Mouse (Mus musculus): Measurements from ENCODE around the gene Itgb5. TPM values are rescaled to one million over a fixed set of nuclear protein-coding genes. Genes with fewer than 3 reads are reported as not detected.

Gene Itgb5
- polyA plus RNA-seq, 2 experiments = 108 to 117 TPM

DNA sequence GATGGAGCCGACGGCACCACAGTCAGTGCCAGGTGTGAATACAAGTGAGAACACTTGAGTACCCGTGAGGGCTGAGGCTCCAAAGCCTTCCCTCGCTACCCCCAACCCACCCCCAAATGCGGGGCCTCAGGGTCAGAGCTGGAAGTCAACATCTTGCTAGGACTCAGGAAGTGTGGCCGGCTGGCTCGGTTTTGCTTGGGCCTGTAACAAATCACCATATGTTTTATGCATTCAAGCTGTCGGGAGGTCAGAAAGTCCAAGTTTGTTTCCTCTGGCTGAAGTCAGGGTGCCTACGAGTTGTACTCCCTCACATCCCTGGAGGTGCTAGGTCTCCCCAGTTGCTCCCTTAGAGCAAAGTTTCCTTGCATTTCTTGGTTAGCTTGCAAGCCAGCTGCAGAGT, 110.2 kb downstream of the Itgb5 start:
- 34% methylated on average over 9 of the region's 9 CpGs for WGBS
- Histone ChIP-seq H3K4me3 (replicated peaks; ENCODE audit: low read length) (no peak overlapping the region), H3K27ac (replicated peaks; ENCODE audit: low read depth, low read length) (no peak overlapping the region), H3K9ac (ENCODE audit: low read depth, low read length, severe bottlenecking) (no peak overlapping the region), H3K9me3 (ENCODE audit: control insufficient read depth, low read length) (no peaks in the 10 kb centered on the region), H3K4me2 (replicated peaks; ENCODE audit: low read depth, low read length, severe bottlenecking) (no peak overlapping the region), H3K4me1 (ENCODE audit: control insufficient read depth, insufficient read depth, low read length) (peaks cover 37% of the 10 kb centered on the region), H3K36me3 (ENCODE audit: control insufficient read depth, insufficient read depth, low read length) (0 out of 2 replicates have a peak, but pooled peaks cover 4% of the 10 kb centered on the region), H3K27me3 (ENCODE audit: control insufficient read depth, insufficient read depth, low read length) (no peaks in the 10 kb centered on the region)
- no peak for DNase-seq (ENCODE audit: low spot score)
- TF ChIP-seq POLR2A (IDR thresholded peaks at IDR 0.05; ENCODE audit: borderline replicate concordance, extremely low read depth, insufficient read depth, insufficient read length) = no peak
- no peak for ATAC-seq (ENCODE audit: low FRiP score, low read depth)

DNA sequence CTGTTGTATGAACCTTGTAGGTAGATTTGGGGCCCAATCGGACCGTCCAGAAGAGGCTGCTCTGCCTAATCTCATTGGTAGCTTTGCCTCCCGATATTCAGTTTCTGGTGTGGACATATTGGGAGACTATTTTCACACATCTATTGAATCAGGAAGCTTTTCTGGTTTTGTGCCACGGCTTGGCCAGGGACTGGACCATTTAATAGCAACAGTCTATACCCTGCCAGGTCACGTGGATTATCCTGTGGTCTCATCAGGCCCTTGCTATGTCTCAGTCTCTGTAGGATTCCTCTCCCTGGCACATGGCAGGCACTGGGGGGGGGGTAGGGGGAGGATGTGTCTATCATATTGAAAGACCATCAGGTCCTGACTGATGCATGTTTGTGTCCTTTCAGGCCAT, 110.6 kb downstream of the Itgb5 start:
- Histone ChIP-seq H3K4me2 (replicated peaks; ENCODE audit: low read depth, low read length, severe bottlenecking) (no peak overlapping the region), H3K27ac (replicated peaks; ENCODE audit: low read depth, low read length) (no peak overlapping the region), H3K9me3 (ENCODE audit: control insufficient read depth, low read length) (no peaks in the 10 kb centered on the region), H3K36me3 (ENCODE audit: control insufficient read depth, insufficient read depth, low read length) (0 out of 2 replicates have a peak, but pooled peaks cover 4% of the 10 kb centered on the region), H3K4me3 (replicated peaks; ENCODE audit: low read length) (no peak overlapping the region), H3K9ac (ENCODE audit: low read depth, low read length, severe bottlenecking) (no peak overlapping the region), H3K27me3 (ENCODE audit: control insufficient read depth, insufficient read depth, low read length) (no peaks in the 10 kb centered on the region), H3K4me1 (ENCODE audit: control insufficient read depth, insufficient read depth, low read length) (peaks cover 33% of the 10 kb centered on the region)
- 76% methylated on average over 5 of the region's 5 CpGs for WGBS
- no peak for ATAC-seq (ENCODE audit: low FRiP score, low read depth)
- no peak for TF ChIP-seq POLR2A (IDR thresholded peaks at IDR 0.05; ENCODE audit: borderline replicate concordance, extremely low read depth, insufficient read depth, insufficient read length)
- DNase-seq (ENCODE audit: low spot score) = no peak

DNA sequence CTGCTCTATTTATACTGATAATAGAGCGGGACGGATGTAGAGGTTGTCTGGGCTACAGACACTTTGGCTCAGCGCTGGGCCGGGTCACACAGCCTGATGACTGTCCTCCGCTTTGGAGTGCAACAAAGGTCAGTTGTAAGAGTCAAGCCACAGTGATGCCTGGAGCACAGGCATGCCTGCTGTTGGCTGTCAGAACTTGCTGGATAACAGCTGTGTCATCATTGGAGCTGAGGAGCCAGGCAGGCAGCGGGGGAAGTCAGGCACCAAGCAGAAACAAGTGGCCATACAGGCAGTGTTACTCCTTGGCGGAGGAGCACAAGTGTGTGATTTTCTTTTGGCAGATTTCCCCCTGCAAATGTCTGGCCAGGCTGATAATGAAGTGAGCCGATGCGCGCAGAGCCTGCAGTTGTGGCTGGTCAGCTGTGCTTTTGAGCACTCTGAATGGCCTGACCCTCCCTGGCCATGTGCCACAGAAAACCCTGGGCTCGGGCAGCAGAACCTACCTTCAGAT, 111.9 kb downstream of the Itgb5 start:
- H3K9ac ChIP-seq (ENCODE audit: low read depth, low read length, severe bottlenecking) = no peak overlapping the region
- H3K36me3 ChIP-seq (ENCODE audit: control insufficient read depth, insufficient read depth, low read length) = 0 out of 2 replicates have a peak, but pooled peaks cover 4% of the 10 kb centered on the region
- H3K9me3 ChIP-seq (ENCODE audit: control insufficient read depth, low read length) = no peaks in the 10 kb centered on the region
- 67% methylated on average over 11 of the region's 11 CpGs for WGBS
- ATAC-seq (ENCODE audit: low FRiP score, low read depth) (peak; percentile 21; the same call in 1 of the 2 replicates), DNase-seq (ENCODE audit: low spot score) (peak; percentile 49)
- no peaks in the 10 kb centered on the region for H3K27me3 ChIP-seq (ENCODE audit: control insufficient read depth, insufficient read depth, low read length)
- H3K27ac ChIP-seq (replicated peaks; ENCODE audit: low read depth, low read length) = 0 out of 2 replicates have a peak overlapping the region, but pooled peaks have one; percentile 44
- peaks cover 33% of the 10 kb centered on the region for H3K4me1 ChIP-seq (ENCODE audit: control insufficient read depth, insufficient read depth, low read length)
- H3K4me3 ChIP-seq (replicated peaks; ENCODE audit: low read length) = no peak overlapping the region
- TF ChIP-seq POLR2A (IDR thresholded peaks at IDR 0.05; ENCODE audit: borderline replicate concordance, extremely low read depth, insufficient read depth, insufficient read length) = no peak
- H3K4me2 ChIP-seq (replicated peaks; ENCODE audit: low read depth, low read length, severe bottlenecking) = no peak overlapping the region

DNA sequence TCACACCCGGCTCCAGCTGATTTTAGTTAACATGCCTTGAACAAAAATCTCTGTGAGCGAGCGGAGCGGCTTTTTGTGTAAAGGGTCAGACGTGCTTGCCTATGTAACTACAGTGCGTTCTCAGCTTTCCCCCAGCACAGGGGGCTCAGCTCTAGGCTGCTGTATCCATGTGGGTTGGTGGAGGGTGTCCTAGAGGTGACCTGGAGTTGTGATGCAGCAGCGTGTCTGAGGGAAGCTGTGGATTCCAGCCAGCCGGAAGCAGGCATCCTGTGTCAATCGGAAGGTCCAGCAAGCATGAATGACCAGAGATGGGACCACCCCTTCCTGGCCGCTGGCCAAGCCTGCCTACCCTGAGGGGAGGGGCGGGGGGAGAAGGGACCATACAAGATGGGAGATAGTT, 112.9 kb downstream of the Itgb5 start:
- ATAC-seq (ENCODE audit: low FRiP score, low read depth) = 0 out of 2 replicates have a peak, but pooled peaks have one; percentile 20
- H3K4me2 ChIP-seq (replicated peaks; ENCODE audit: low read depth, low read length, severe bottlenecking) = no peak overlapping the region
- no peak for DNase-seq (ENCODE audit: low spot score)
- no peak for TF ChIP-seq POLR2A (IDR thresholded peaks at IDR 0.05; ENCODE audit: borderline replicate concordance, extremely low read depth, insufficient read depth, insufficient read length)
- no peaks in the 10 kb centered on the region for H3K9me3 ChIP-seq (ENCODE audit: control insufficient read depth, low read length)
- H3K4me3 ChIP-seq (replicated peaks; ENCODE audit: low read length) = no peak overlapping the region
- H3K27ac ChIP-seq (replicated peaks; ENCODE audit: low read depth, low read length) = 0 out of 2 replicates have a peak overlapping the region, but pooled peaks have one; percentile 8
- 37% methylated on average over 11 of the region's 11 CpGs for WGBS
- peaks cover 12% of the 10 kb centered on the region for H3K36me3 ChIP-seq (ENCODE audit: control insufficient read depth, insufficient read depth, low read length)
- H3K9ac ChIP-seq (ENCODE audit: low read depth, low read length, severe bottlenecking) = no peak overlapping the region
- peaks cover 33% of the 10 kb centered on the region for H3K4me1 ChIP-seq (ENCODE audit: control insufficient read depth, insufficient read depth, low read length)
- H3K27me3 ChIP-seq (ENCODE audit: control insufficient read depth, insufficient read depth, low read length) = no peaks in the 10 kb centered on the region

DNA sequence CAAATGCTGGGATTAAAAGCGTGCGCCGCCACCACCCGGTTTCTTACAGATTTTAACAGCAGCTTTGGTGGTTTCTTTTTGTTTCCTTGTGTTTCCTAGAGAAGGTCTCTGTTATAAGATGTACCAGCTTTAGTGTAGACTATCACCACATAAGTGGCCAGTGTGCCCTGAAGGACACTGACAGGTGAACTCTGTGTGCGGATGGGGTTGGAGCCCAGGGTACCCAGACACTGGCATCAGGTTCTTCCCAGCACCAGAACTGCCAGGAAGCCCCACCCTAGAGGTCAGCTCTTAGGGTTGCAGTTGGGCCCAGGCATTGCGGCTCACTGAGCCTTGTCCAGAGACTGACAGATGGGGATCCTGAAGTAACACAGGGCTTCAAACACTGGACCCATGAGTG, 113.9 kb downstream of the Itgb5 start:
- TF ChIP-seq POLR2A (IDR thresholded peaks at IDR 0.05; ENCODE audit: borderline replicate concordance, extremely low read depth, insufficient read depth, insufficient read length) = no peak
- Histone ChIP-seq H3K36me3 (ENCODE audit: control insufficient read depth, insufficient read depth, low read length) (peaks cover 23% of the 10 kb centered on the region), H3K4me1 (ENCODE audit: control insufficient read depth, insufficient read depth, low read length) (peaks cover 33% of the 10 kb centered on the region), H3K9me3 (ENCODE audit: control insufficient read depth, low read length) (no peaks in the 10 kb centered on the region), H3K9ac (ENCODE audit: low read depth, low read length, severe bottlenecking) (no peak overlapping the region), H3K27ac (replicated peaks; ENCODE audit: low read depth, low read length) (no peak overlapping the region), H3K4me2 (replicated peaks; ENCODE audit: low read depth, low read length, severe bottlenecking) (no peak overlapping the region), H3K27me3 (ENCODE audit: control insufficient read depth, insufficient read depth, low read length) (no peaks in the 10 kb centered on the region), H3K4me3 (replicated peaks; ENCODE audit: low read length) (no peak overlapping the region)
- no peak for DNase-seq (ENCODE audit: low spot score)
- ATAC-seq (ENCODE audit: low FRiP score, low read depth) = no peak
- 95% methylated on average over 6 of the region's 6 CpGs for WGBS
